Mouse (Mus musculus) midbrain, embryonic 15.5 days (tissue): Measurements from ENCODE around the gene Ankrd52. TPM values are rescaled to one million over a fixed set of nuclear protein-coding genes. Genes with fewer than 3 reads are reported as not detected.

Experiments
- ATAC-seq: fragments of 200-750 bp; cut with Nextera tagmentation; replicated peaks from 2 replicates; pipeline ENCODE4 v1.8.0; 2017; ENCODE audit warnings: moderate TSS enrichment
- H3K27ac ChIP-seq: fragments of 300-500 bp; sonication (generic); 2 replicates; pipeline ENCODE4 v1.5.1; 2015; ENCODE audit warnings: mild to moderate bottlenecking, inconsistent platforms
- H3K27me3 ChIP-seq: fragments of 300-500 bp; sonication (generic); replicated peaks from 2 replicates; pipeline ENCODE4 v1.6.1; 2015; ENCODE audit warnings: inconsistent platforms
- H3K36me3 ChIP-seq: fragments of 300-500 bp; sonication (generic); replicated peaks from 2 replicates; pipeline ENCODE4 v1.6.1; 2015; ENCODE audit warnings: inconsistent platforms
- H3K4me1 ChIP-seq: fragments of 300-500 bp; sonication (generic); 2 replicates; pipeline ENCODE4 v1.6.1; 2015; ENCODE audit warnings: inconsistent platforms
- H3K4me2 ChIP-seq: fragments of 300-500 bp; sonication (generic); 2 replicates; pipeline ENCODE4 v1.6.1; 2015; ENCODE audit warnings: inconsistent platforms, mild to moderate bottlenecking, moderate library complexity
- H3K4me3 ChIP-seq: fragments of 300-500 bp; sonication (generic); 2 replicates; pipeline ENCODE4 v1.5.1; 2015; ENCODE audit warnings: mild to moderate bottlenecking, inconsistent platforms
- H3K9ac ChIP-seq: fragments of 300-500 bp; sonication (generic); 2 replicates; pipeline ENCODE4 v1.6.1; 2015; ENCODE audit warnings: mild to moderate bottlenecking, inconsistent platforms
- H3K9me3 ChIP-seq: fragments of 300-500 bp; sonication (generic); 2 replicates; pipeline ENCODE4 v1.6.1; 2016; ENCODE audit warnings: inconsistent platforms
- WGBS: fragments of 180-500 bp; shearing (Covaris S2); methylation state at CpG from one replicate; pipeline ENCODE4 v1.1.7; 2015; ENCODE audit warnings: mixed read lengths; 5-methylcytosine and 5-hydroxymethylcytosine counted together
- polyA plus RNA-seq: library from polyadenylated mRNA; unstranded; fragments of >200 nt; fragmentation: Nextera tagmentation; extraction: Ambion mirVana; gene quantifications from 2 replicates; pipeline ENCODE4 v1.2.1, GENCODE M21; 2015

The Ankrd52 gene
- polyA plus RNA-seq, 1 experiment from 2014 or later, result 15.6 TPM

GRCm38 (mm10) chr10:128409692-128410559 is 33.0 kb downstream of the Ankrd52 start:
- Histone ChIP-seq H3K36me3 (peaks cover 5% of the 10 kb centered on the region; the same call in 1 of the 2 replicates), H3K9ac (peak overlapping the region; percentile 64), H3K27me3 (no peaks in the 10 kb centered on the region), H3K27ac (peak overlapping the region; percentile 85), H3K4me3 (peak overlapping the region; percentile 99), H3K4me2 (peak overlapping the region; percentile 92), H3K4me1 (peaks cover 52% of the 10 kb centered on the region), H3K9me3 (no peaks in the 10 kb centered on the region)
- 5% methylated on average over 36 of the region's 36 CpGs for WGBS
- ATAC-seq, result peak; percentile 86

DNA sequence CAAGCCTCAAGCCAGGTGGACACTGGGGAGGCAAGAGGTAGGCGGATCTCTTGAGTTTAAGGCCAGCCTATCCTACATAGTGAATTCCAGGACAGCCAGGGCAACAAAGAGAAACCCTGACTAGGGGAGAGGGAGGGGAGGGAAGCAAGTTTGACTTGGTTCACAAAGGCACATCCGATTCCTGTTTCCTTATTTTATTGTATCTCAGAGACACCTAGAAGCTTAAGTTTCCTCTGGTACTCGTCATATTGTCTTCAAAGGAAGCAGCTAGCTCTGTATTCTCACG is 33.6 kb downstream of the Ankrd52 start:
- no peak for ATAC-seq
- Histone ChIP-seq H3K9me3 (no peaks in the 10 kb centered on the region), H3K27me3 (no peaks in the 10 kb centered on the region), H3K36me3 (peaks cover 7% of the 10 kb centered on the region; the same call in 1 of the 2 replicates), H3K27ac (peak overlapping the region; percentile 94), H3K4me3 (peak overlapping the region; percentile 99), H3K4me1 (peaks cover 52% of the 10 kb centered on the region), H3K9ac (no peak overlapping the region), H3K4me2 (peak overlapping the region; percentile 92)
- WGBS, result 15% methylated on average over 4 of the region's 4 CpGs

- H3K4me1 ChIP-seq, result peaks cover 52% of the 10 kb centered on the region
These were observed 34.5 kb downstream of the Ankrd52 start, which contains the start of the genes Nabp2 and Rnf41 for GRCm38 (mm10) chr10:128411211-128412054. Nabp2 (minus strand) TSS chr10:128411492. Rnf41 (plus strand) TSS chr10:128411657.

DNA sequence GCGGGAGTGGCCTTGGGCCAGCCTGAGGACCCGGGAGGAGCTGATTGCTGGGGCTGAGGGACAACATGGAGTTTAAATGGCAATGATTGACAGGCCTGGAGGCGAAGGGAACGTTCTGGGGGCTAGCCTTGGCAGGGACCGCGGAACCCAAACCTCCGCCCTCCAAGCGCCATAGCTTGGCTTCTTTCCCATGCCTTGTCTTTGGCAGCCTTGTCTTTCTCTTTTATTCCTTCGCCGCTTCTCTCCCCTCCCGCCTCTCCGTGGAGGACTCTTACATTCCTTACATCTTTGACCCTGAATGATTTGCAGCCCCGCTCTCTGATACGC is 35.1 kb downstream of the Ankrd52 start:
- H3K4me2 ChIP-seq, result peak overlapping the region; percentile 92
- no peaks in the 10 kb centered on the region for H3K27me3 ChIP-seq
- H3K9ac ChIP-seq, result peak overlapping the region; percentile 95
- peak overlapping the region; percentile 94 for H3K27ac ChIP-seq
- H3K36me3 ChIP-seq, result peaks cover 16% of the 10 kb centered on the region
- H3K4me1 ChIP-seq, result peaks cover 52% of the 10 kb centered on the region
- WGBS, result 0% methylated on average over 14 of the region's 14 CpGs
- H3K4me3 ChIP-seq, result peak overlapping the region; percentile 99
- no peak for ATAC-seq
- no peaks in the 10 kb centered on the region for H3K9me3 ChIP-seq

More at GRCm38 (mm10) chr10:128411211-128412054, 34.5 kb downstream of the Ankrd52 start, which contains the start of the genes Nabp2 and Rnf41:
- peak within 1 kb of the TSS; percentile 94 for H3K27ac ChIP-seq
- ATAC-seq, result peak; percentile 91
- no peaks in the 10 kb centered on the region for H3K9me3 ChIP-seq
- H3K9ac ChIP-seq, result peak within 1 kb of the TSS; percentile 95
- WGBS, result under 1% methylated on average over 46 of the region's 50 CpGs
- H3K4me2 ChIP-seq, result peak within 1 kb of the TSS; percentile 92
- peaks cover 10% of the 10 kb centered on the region; the same call in 1 of the 2 replicates for H3K36me3 ChIP-seq
- no peaks in the 10 kb centered on the region for H3K27me3 ChIP-seq
- peak within 1 kb of the TSS; percentile 99 for H3K4me3 ChIP-seq

DNA sequence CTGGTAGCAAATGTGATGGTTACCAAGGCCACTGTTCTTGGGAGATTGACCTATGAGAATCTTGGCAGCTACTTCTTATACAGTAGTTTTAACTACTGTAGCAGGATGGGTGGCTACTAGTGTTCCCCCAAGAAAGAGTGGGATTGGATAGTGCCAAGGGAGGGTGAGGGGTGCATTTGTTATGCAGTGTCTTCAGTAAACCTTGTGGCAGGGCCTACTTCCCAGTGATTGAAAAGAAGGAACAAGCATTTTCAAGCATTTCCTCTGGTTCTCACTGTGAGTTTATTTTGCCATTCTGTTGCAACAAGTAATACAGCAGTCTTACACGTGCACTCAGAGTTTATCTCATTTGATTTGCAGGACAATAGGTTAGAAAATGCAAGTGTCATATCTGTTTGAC is 35.6 kb downstream of the Ankrd52 start:
- H3K9me3 ChIP-seq, result no peaks in the 10 kb centered on the region
- 27% methylated on average over 1 of the region's 1 CpGs for WGBS

GRCm38 (mm10) chr10:128413076-128413475 is 36.2 kb downstream of the Ankrd52 start:
- no peak overlapping the region; the same call in 1 of the 2 replicates for H3K27ac ChIP-seq
- H3K4me1 ChIP-seq, result peaks cover 48% of the 10 kb centered on the region
- 69% methylated on average over 1 of the region's 1 CpGs for WGBS
- H3K36me3 ChIP-seq, result peaks cover 24% of the 10 kb centered on the region
- H3K9ac ChIP-seq, result peak overlapping the region; percentile 95; the same call in 1 of the 2 replicates
- peak overlapping the region; percentile 92 for H3K4me2 ChIP-seq
- ATAC-seq, result no peak
- peak overlapping the region; percentile 99 for H3K4me3 ChIP-seq
- H3K9me3 ChIP-seq, result no peaks in the 10 kb centered on the region
- H3K27me3 ChIP-seq, result no peaks in the 10 kb centered on the region

More for the DNA sequence above, 35.6 kb downstream of the Ankrd52 start:
- H3K27ac ChIP-seq, result peak overlapping the region; percentile 94
- H3K4me3 ChIP-seq, result peak overlapping the region; percentile 99
- H3K9ac ChIP-seq, result peak overlapping the region; percentile 95
- ATAC-seq, result no peak
- H3K4me1 ChIP-seq, result peaks cover 52% of the 10 kb centered on the region
- H3K4me2 ChIP-seq, result peak overlapping the region; percentile 92
- peaks cover 20% of the 10 kb centered on the region for H3K36me3 ChIP-seq
- no peaks in the 10 kb centered on the region for H3K27me3 ChIP-seq

- Histone ChIP-seq H3K9me3 (no peaks in the 10 kb centered on the region), H3K9ac (no peak overlapping the region), H3K4me1 (peaks cover 39% of the 10 kb centered on the region), H3K27ac (no peak overlapping the region), H3K4me3 (no peak overlapping the region), H3K4me2 (no peak overlapping the region), H3K36me3 (peaks cover 28% of the 10 kb centered on the region), H3K27me3 (no peaks in the 10 kb centered on the region)
- 89% methylated on average over 5 of the region's 5 CpGs for WGBS
- ATAC-seq, result no peak
These were observed 37.9 kb downstream of the Ankrd52 start for GRCm38 (mm10) chr10:128414848-128415247.

- Histone ChIP-seq H3K4me3 (no peak overlapping the region), H3K27ac (no peak overlapping the region), H3K4me2 (no peak overlapping the region), H3K9me3 (no peaks in the 10 kb centered on the region), H3K36me3 (peaks cover 36% of the 10 kb centered on the region), H3K4me1 (no peaks in the 10 kb centered on the region), H3K27me3 (no peaks in the 10 kb centered on the region), H3K9ac (no peak overlapping the region)
- 82% methylated on average over 5 of the region's 5 CpGs for WGBS
- ATAC-seq, result no peak
These were observed 45.5 kb downstream of the Ankrd52 start for GRCm38 (mm10) chr10:128422426-128422825.

DNA sequence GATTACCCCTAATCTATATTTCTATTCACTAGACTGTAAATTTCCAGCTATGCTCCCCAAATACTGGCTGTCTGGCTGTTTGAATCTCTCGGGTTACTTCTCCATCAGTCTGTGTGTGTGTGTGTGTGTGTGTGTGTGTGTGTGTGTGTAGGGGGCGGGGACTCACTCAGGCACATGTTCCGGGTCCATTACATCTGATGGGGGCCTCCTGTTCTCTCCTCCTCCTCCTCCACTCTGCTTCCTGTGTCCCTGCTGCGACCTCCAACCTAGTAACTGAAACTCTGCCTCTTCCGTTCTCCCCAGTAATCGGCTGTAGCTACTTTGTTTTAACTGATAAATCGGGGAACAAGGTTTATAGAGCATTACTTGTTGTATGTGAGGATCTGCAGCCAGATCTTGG is 47.7 kb downstream of the Ankrd52 start:
- H3K4me1 ChIP-seq, result no peaks in the 10 kb centered on the region
- H3K9ac ChIP-seq, result no peak overlapping the region
- H3K27ac ChIP-seq, result no peak overlapping the region
- 74% methylated on average over 7 of the region's 7 CpGs for WGBS
- no peaks in the 10 kb centered on the region for H3K27me3 ChIP-seq
- H3K4me3 ChIP-seq, result no peak overlapping the region
- H3K9me3 ChIP-seq, result no peaks in the 10 kb centered on the region
- ATAC-seq, result no peak
- H3K4me2 ChIP-seq, result no peak overlapping the region
- H3K36me3 ChIP-seq, result peaks cover 39% of the 10 kb centered on the region

- WGBS, result 94% methylated on average over 3 of the region's 3 CpGs
- Histone ChIP-seq H3K9ac (no peak overlapping the region), H3K27me3 (no peaks in the 10 kb centered on the region), H3K4me1 (no peaks in the 10 kb centered on the region), H3K9me3 (no peaks in the 10 kb centered on the region), H3K27ac (no peak overlapping the region), H3K4me2 (no peak overlapping the region), H3K4me3 (no peak overlapping the region), H3K36me3 (peaks cover 40% of the 10 kb centered on the region)
- ATAC-seq, result no peak
These were observed 48.3 kb downstream of the Ankrd52 start for GRCm38 (mm10) chr10:128425260-128425659.

DNA sequence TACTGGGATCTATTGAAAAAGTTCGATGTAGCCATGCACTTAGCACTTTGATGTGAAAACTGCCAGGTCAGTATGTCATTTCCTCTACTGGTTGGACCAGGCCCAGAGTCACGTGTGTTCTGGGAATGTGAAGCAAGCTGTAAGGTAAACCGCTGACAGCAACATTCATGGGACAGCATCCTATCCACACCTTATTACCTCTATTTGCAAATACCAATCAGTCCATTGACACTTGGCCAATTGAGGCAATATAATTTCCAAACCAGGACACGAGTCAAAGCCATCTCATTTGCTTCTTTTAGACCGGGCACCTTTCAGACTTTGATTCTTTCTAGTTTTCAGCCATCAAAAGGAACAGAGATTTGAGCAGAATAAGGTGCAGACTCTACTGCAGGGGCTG is 52.1 kb downstream of the Ankrd52 start:
- 95% methylated on average over 5 of the region's 5 CpGs for WGBS
- H3K4me1 ChIP-seq, result no peaks in the 10 kb centered on the region
- no peaks in the 10 kb centered on the region for H3K9me3 ChIP-seq
- no peak overlapping the region for H3K9ac ChIP-seq
- no peaks in the 10 kb centered on the region for H3K27me3 ChIP-seq
- no peak overlapping the region for H3K27ac ChIP-seq
- peaks cover 27% of the 10 kb centered on the region for H3K36me3 ChIP-seq
- no peak overlapping the region for H3K4me3 ChIP-seq
- no peak overlapping the region for H3K4me2 ChIP-seq
- ATAC-seq, result no peak

DNA sequence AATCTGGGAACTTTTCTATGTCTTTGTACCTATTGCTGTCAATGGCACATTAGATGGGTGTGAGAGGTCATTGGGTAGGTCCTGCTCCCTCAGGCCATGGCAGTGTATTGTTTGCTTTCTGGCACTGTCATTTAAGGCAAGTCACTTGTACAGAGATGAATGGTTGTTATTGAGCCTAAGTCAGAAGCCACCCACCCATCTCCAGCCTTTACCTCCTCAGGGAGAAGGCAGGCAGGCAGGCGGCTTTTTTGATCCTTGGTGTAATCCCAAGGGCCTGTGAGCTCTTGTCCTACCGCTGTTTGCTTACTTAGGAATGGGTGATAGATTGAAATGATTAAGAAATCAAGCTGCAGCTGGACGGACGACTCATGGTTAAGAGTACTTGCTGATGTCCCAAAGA is 52.5 kb downstream of the Ankrd52 start:
- Histone ChIP-seq H3K9ac (no peak overlapping the region), H3K27me3 (no peaks in the 10 kb centered on the region), H3K27ac (no peak overlapping the region), H3K4me3 (no peak overlapping the region), H3K9me3 (no peaks in the 10 kb centered on the region), H3K36me3 (peaks cover 27% of the 10 kb centered on the region), H3K4me1 (no peaks in the 10 kb centered on the region), H3K4me2 (no peak overlapping the region)
- WGBS, result 87% methylated on average over 4 of the region's 4 CpGs
- ATAC-seq, result no peak
